Mouse (Mus musculus): ENCODE measurements at regions not wholly inside any gene's neighbourhood (a gene's known extent, or its start where the extent isn't known, plus 50 kb on each side); places are given as distances from the start of the nearest gene placed in this dataset.
A peak's percentile ranks its signal among the peaks of the same experiment; 100 is the strongest.

GRCm38 (mm10) chr16:78247189-78247588 lies 54.1 kb upstream of the Cxadr start:
- H3K27me3 ChIP-seq (ENCODE audit: control insufficient read depth, insufficient read depth, low read length), result no peaks in the 10 kb centered on the region
- DNase-seq (no peak), ATAC-seq (ENCODE audit: low FRiP score, low TSS enrichment) (no peak)
- H3K9me3 ChIP-seq (ENCODE audit: control insufficient read depth, low read length), result no peaks in the 10 kb centered on the region
- no peak overlapping the region for H3K27ac ChIP-seq (replicated peaks; ENCODE audit: low read depth, low read length)
- H3K4me1 ChIP-seq (ENCODE audit: control insufficient read depth, insufficient read depth, low read length), result no peaks in the 10 kb centered on the region
- H3K9ac ChIP-seq (replicated peaks; ENCODE audit: low read length), result no peak overlapping the region
- no peak overlapping the region for H3K4me3 ChIP-seq (replicated peaks; ENCODE audit: low read depth, low read length)
- H3K36me3 ChIP-seq (ENCODE audit: control insufficient read depth, insufficient read depth, low read length), result no peaks in the 10 kb centered on the region
- WGBS, result 75% methylated on average over 3 of the region's 3 CpGs
- H3K4me2 ChIP-seq (ENCODE audit: low read length), result no peak overlapping the region

DNA sequence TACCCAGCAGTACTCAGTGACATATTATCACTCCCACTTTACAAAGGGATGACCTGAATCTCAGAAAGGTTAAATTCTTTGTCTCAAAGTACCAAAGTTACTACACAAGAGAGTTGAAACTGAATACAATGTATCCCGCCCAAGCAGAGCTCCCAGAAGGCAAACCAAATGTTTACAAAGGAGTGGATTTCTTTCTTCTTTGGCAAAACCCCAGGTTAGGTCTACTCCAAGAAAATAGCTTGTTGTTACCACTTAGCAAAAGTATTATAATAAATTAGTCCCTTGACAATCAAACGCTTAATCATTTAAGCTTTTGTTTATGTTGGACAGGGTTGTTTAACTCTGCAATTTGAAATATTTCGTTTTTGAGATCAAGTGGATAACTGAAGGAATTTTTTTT lies 58.6 kb upstream of the Cxadr start:
- ATAC-seq (ENCODE audit: low FRiP score, low TSS enrichment) (no peak), DNase-seq (no peak)
- no peak overlapping the region for H3K27ac ChIP-seq (replicated peaks; ENCODE audit: low read depth, low read length)
- no peak overlapping the region for H3K9ac ChIP-seq (replicated peaks; ENCODE audit: low read length)
- peaks cover 6% of the 10 kb centered on the region; the same call in 1 of the 2 replicates for H3K4me1 ChIP-seq (ENCODE audit: control insufficient read depth, insufficient read depth, low read length)
- H3K4me3 ChIP-seq (replicated peaks; ENCODE audit: low read depth, low read length), result no peak overlapping the region
- WGBS, result 89% methylated on average over 3 of the region's 3 CpGs
- no peaks in the 10 kb centered on the region for H3K36me3 ChIP-seq (ENCODE audit: control insufficient read depth, insufficient read depth, low read length)
- H3K9me3 ChIP-seq (ENCODE audit: control insufficient read depth, low read length), result no peaks in the 10 kb centered on the region
- no peaks in the 10 kb centered on the region for H3K27me3 ChIP-seq (ENCODE audit: control insufficient read depth, insufficient read depth, low read length)
- no peak overlapping the region for H3K4me2 ChIP-seq (ENCODE audit: low read length)

DNA sequence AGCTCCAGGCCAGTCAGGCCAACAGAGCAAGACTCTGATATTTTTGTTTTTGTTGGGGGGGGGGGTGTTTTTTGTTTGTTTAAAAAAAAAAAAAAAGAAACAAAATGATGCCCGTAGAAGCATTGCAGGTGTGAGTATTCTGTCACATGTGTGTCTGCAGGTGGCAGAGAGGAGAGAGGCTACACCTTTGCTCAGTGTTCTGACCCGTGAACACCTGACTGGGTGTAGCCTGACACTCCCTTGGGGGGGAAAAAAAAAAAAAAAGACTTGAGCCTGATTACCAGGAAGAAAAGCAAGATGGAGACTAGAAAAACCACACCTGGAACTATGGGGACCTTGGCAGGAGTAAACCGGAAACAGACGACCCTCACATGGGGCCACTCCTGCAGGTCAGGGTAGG lies 61.1 kb upstream of the Cxadr start:
- H3K4me2 ChIP-seq (ENCODE audit: low read length), result no peak overlapping the region
- no peaks in the 10 kb centered on the region for H3K27me3 ChIP-seq (ENCODE audit: control insufficient read depth, insufficient read depth, low read length)
- WGBS, result 89% methylated on average over 4 of the region's 4 CpGs
- no peaks in the 10 kb centered on the region for H3K36me3 ChIP-seq (ENCODE audit: control insufficient read depth, insufficient read depth, low read length)
- no peak overlapping the region for H3K9ac ChIP-seq (replicated peaks; ENCODE audit: low read length)
- ATAC-seq (ENCODE audit: low FRiP score, low TSS enrichment) (no peak), DNase-seq (no peak)
- H3K27ac ChIP-seq (replicated peaks; ENCODE audit: low read depth, low read length), result no peak overlapping the region
- no peak overlapping the region for H3K4me3 ChIP-seq (replicated peaks; ENCODE audit: low read depth, low read length)
- peaks cover 9% of the 10 kb centered on the region; the same call in 1 of the 2 replicates for H3K4me1 ChIP-seq (ENCODE audit: control insufficient read depth, insufficient read depth, low read length)
- H3K9me3 ChIP-seq (ENCODE audit: control insufficient read depth, low read length), result no peaks in the 10 kb centered on the region

DNA sequence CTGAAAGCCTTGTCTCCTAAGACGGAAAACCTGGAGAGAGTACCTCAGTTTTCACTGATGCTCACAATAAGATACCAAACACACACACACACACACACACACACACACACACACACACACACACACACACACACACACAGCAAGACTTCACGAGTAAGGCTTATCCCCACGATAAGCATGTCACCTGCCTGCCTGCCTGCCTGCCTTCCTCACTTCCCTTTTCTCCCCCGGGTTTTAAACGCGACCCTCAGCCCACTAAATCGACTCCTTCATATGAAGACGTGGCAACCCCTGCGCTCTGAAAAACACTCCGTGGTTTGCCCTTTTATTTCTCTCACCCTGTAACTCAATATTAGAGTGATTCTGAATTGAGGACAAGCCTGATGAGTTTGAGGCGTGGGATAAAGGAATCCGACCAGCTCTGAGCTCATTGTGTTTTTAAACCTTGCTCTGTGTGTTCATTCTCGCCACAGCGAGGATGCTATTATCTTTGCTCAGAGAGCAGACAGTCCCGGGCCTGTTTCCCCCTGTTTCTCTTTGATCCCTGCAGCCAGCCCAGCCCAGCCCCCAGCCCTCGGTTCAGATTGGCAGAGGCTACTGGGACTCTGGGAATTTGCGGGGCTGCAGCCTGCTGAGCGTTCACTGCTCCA lies 63.1 kb upstream of the Cxadr start:
- H3K27me3 ChIP-seq (ENCODE audit: control insufficient read depth, insufficient read depth, low read length), result no peaks in the 10 kb centered on the region
- under 1% methylated on average over 18 of the region's 18 CpGs for WGBS
- peak overlapping the region; percentile 40 for H3K4me3 ChIP-seq (replicated peaks; ENCODE audit: low read depth, low read length)
- ATAC-seq (ENCODE audit: low FRiP score, low TSS enrichment) (peak; percentile 89), DNase-seq (peak; percentile 84)
- no peaks in the 10 kb centered on the region for H3K9me3 ChIP-seq (ENCODE audit: control insufficient read depth, low read length)
- H3K36me3 ChIP-seq (ENCODE audit: control insufficient read depth, insufficient read depth, low read length), result no peaks in the 10 kb centered on the region
- peak overlapping the region; percentile 75 for H3K4me2 ChIP-seq (ENCODE audit: low read length)
- H3K9ac ChIP-seq (replicated peaks; ENCODE audit: low read length), result peak overlapping the region; percentile 32
- peak overlapping the region; percentile 91 for H3K27ac ChIP-seq (replicated peaks; ENCODE audit: low read depth, low read length)
- peaks cover 9% of the 10 kb centered on the region; the same call in 1 of the 2 replicates for H3K4me1 ChIP-seq (ENCODE audit: control insufficient read depth, insufficient read depth, low read length)

- Histone ChIP-seq H3K4me1 (ENCODE audit: control insufficient read depth, insufficient read depth, low read length) (peaks cover 9% of the 10 kb centered on the region; the same call in 1 of the 2 replicates), H3K27ac (replicated peaks; ENCODE audit: low read depth, low read length) (peak overlapping the region; percentile 91), H3K9ac (replicated peaks; ENCODE audit: low read length) (peak overlapping the region; percentile 32), H3K4me3 (replicated peaks; ENCODE audit: low read depth, low read length) (peak overlapping the region; percentile 40), H3K9me3 (ENCODE audit: control insufficient read depth, low read length) (no peaks in the 10 kb centered on the region), H3K27me3 (ENCODE audit: control insufficient read depth, insufficient read depth, low read length) (no peaks in the 10 kb centered on the region), H3K36me3 (ENCODE audit: control insufficient read depth, insufficient read depth, low read length) (no peaks in the 10 kb centered on the region), H3K4me2 (ENCODE audit: low read length) (peak overlapping the region; percentile 75)
- ATAC-seq (ENCODE audit: low FRiP score, low TSS enrichment) (peak; percentile 66), DNase-seq (peak; percentile 81)
- WGBS, result under 1% methylated on average over 13 of the region's 15 CpGs
These were observed 63.6 kb upstream of the Cxadr start for GRCm38 (mm10) chr16:78237641-78238051.

- Histone ChIP-seq H3K27me3 (ENCODE audit: control insufficient read depth, insufficient read depth, low read length) (no peaks in the 10 kb centered on the region), H3K9me3 (ENCODE audit: control insufficient read depth, low read length) (no peaks in the 10 kb centered on the region), H3K4me3 (replicated peaks; ENCODE audit: low read depth, low read length) (peak overlapping the region; percentile 40), H3K4me2 (ENCODE audit: low read length) (peak overlapping the region; percentile 75), H3K9ac (replicated peaks; ENCODE audit: low read length) (peak overlapping the region; percentile 32), H3K4me1 (ENCODE audit: control insufficient read depth, insufficient read depth, low read length) (peaks cover 9% of the 10 kb centered on the region; the same call in 1 of the 2 replicates), H3K36me3 (ENCODE audit: control insufficient read depth, insufficient read depth, low read length) (no peaks in the 10 kb centered on the region), H3K27ac (replicated peaks; ENCODE audit: low read depth, low read length) (peak overlapping the region; percentile 91)
- peak; percentile 81 for DNase-seq
- 2% methylated on average over 25 of the region's 25 CpGs for WGBS
- peak; percentile 43; the same call in 1 of the 2 replicates for ATAC-seq (ENCODE audit: low FRiP score, low TSS enrichment)
These were observed 64.3 kb upstream of the Cxadr start for GRCm38 (mm10) chr16:78236746-78237640.

GRCm38 (mm10) chr16:78232205-78232604 lies 69.1 kb upstream of the Cxadr start:
- WGBS, result 83% methylated on average over 2 of the region's 2 CpGs
- ATAC-seq (ENCODE audit: low FRiP score, low TSS enrichment) (no peak), DNase-seq (no peak)
- Histone ChIP-seq H3K4me3 (replicated peaks; ENCODE audit: low read depth, low read length) (no peak overlapping the region), H3K4me1 (ENCODE audit: control insufficient read depth, insufficient read depth, low read length) (0 out of 2 replicates have a peak, but pooled peaks cover 3% of the 10 kb centered on the region), H3K4me2 (ENCODE audit: low read length) (no peak overlapping the region), H3K36me3 (ENCODE audit: control insufficient read depth, insufficient read depth, low read length) (no peaks in the 10 kb centered on the region), H3K27ac (replicated peaks; ENCODE audit: low read depth, low read length) (no peak overlapping the region), H3K27me3 (ENCODE audit: control insufficient read depth, insufficient read depth, low read length) (no peaks in the 10 kb centered on the region), H3K9me3 (ENCODE audit: control insufficient read depth, low read length) (no peaks in the 10 kb centered on the region), H3K9ac (replicated peaks; ENCODE audit: low read length) (no peak overlapping the region)

DNA sequence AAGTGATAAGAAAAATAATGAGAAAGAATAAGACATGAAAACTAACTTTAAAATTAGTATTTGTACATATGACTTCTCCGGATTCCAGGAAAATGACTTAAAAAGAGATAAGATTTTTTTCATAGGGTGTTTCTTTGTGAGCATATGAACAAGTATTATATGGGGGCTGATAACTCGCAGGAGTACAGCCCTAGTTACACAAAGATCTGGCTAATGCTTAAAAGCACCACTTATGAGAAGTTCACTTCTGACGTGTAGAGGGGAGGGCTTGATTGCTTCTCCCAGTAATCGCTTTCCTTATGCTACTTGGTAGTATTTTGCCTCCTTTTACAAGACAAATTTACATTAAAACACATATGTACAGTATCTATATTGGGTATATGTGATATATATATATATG lies 72.3 kb upstream of the Cxadr start:
- DNase-seq, result no peak
- Histone ChIP-seq H3K27ac (replicated peaks; ENCODE audit: low read depth, low read length) (no peak overlapping the region), H3K27me3 (ENCODE audit: control insufficient read depth, insufficient read depth, low read length) (no peaks in the 10 kb centered on the region), H3K9me3 (ENCODE audit: control insufficient read depth, low read length) (no peaks in the 10 kb centered on the region), H3K4me2 (ENCODE audit: low read length) (no peak overlapping the region), H3K4me1 (ENCODE audit: control insufficient read depth, insufficient read depth, low read length) (no peaks in the 10 kb centered on the region), H3K36me3 (ENCODE audit: control insufficient read depth, insufficient read depth, low read length) (no peaks in the 10 kb centered on the region), H3K9ac (replicated peaks; ENCODE audit: low read length) (no peak overlapping the region), H3K4me3 (replicated peaks; ENCODE audit: low read depth, low read length) (no peak overlapping the region)
- no peak for ATAC-seq (ENCODE audit: low FRiP score, low TSS enrichment)
- WGBS, result 95% methylated on average over 4 of the region's 4 CpGs
